Mouse (Mus musculus) neural tube, embryonic 11.5 days (tissue): Measurements from ENCODE around the gene Nsmce4a. TPM values are rescaled to one million over a fixed set of nuclear protein-coding genes. Genes with fewer than 3 reads are reported as not detected.

Experiments used
- ATAC-seq: fragments of 200-750 bp; cut with Nextera tagmentation; 2 replicates; pipeline ENCODE4 v1.8.0; 2017; ENCODE audit warnings: moderate number of reproducible peaks, mild to moderate bottlenecking, moderate TSS enrichment, moderate library complexity; ENCODE audit not compliant: insufficient read depth, low FRiP score, low TSS enrichment
- DNase-seq: peaks from one replicate; pipeline ENCODE4 v3.0.0-alpha.2; 2015; ENCODE audit warnings: low spot score
- H3K27ac ChIP-seq: fragments of 300-500 bp; sonication (generic); 2 replicates; pipeline ENCODE4 v1.5.1; 2014; ENCODE audit warnings: low read depth, mild to moderate bottlenecking, low read length
- H3K27me3 ChIP-seq: fragments of 300-500 bp; sonication (generic); 2 replicates; pipeline ENCODE4 v1.6.1; 2014; ENCODE audit warnings: mild to moderate bottlenecking, low read length, mixed read lengths; ENCODE audit not compliant: control insufficient read depth, insufficient read depth
- H3K36me3 ChIP-seq: fragments of 300-500 bp; sonication (generic); 2 replicates; pipeline ENCODE4 v1.6.1; 2014; ENCODE audit warnings: mild to moderate bottlenecking, low read length, moderate library complexity, mixed read lengths; ENCODE audit not compliant: control insufficient read depth, insufficient read depth
- H3K4me1 ChIP-seq: fragments of 300-500 bp; sonication (generic); 2 replicates; pipeline ENCODE4 v1.6.1; 2014; ENCODE audit warnings: low read length, mixed read lengths; ENCODE audit not compliant: control insufficient read depth, insufficient read depth
- H3K4me2 ChIP-seq: fragments of 300-500 bp; sonication (generic); 2 replicates; pipeline ENCODE4 v1.6.1; 2014; ENCODE audit warnings: low read depth, mild to moderate bottlenecking, moderate library complexity
- H3K4me3 ChIP-seq: fragments of 300-500 bp; sonication (generic); 2 replicates; pipeline ENCODE4 v1.5.1; 2014; ENCODE audit warnings: low read depth, low read length
- H3K9ac ChIP-seq: fragments of 300-500 bp; sonication (generic); 2 replicates; pipeline ENCODE4 v1.6.1; 2014; ENCODE audit warnings: mild to moderate bottlenecking, low read length
- H3K9me3 ChIP-seq: fragments of 300-500 bp; sonication (generic); 2 replicates; pipeline ENCODE4 v1.6.1; 2016; ENCODE audit warnings: low read length; ENCODE audit not compliant: control insufficient read depth
- WGBS: fragments of 180-500 bp; shearing (Covaris S2); extraction: QIAGEN DNeasy Blood & Tissue Kit; methylation state at CpG from one replicate; pipeline ENCODE4 v1.1.7; 2014; 5-methylcytosine and 5-hydroxymethylcytosine counted together
- polyA plus RNA-seq: library from polyadenylated mRNA; unstranded; fragments of >200 nt; fragmentation: Nextera tagmentation; extraction: Ambion mirVana; gene quantifications from 2 replicates; pipeline ENCODE4 v1.2.1, GENCODE M21; 2014

The Nsmce4a gene
- polyA plus RNA-seq, 1 experiment from 2014 or later, result 189 TPM

- ATAC-seq (no peak), DNase-seq (no peak)
- H3K4me2 ChIP-seq, result no peak overlapping the region
- no peak overlapping the region for H3K9ac ChIP-seq
- H3K9me3 ChIP-seq, result no peaks in the 10 kb centered on the region
- no peak overlapping the region for H3K4me3 ChIP-seq
- H3K4me1 ChIP-seq, result no peaks in the 10 kb centered on the region
- WGBS, result 86% methylated on average over 8 of the region's 8 CpGs
- H3K36me3 ChIP-seq, result no peaks in the 10 kb centered on the region
- H3K27ac ChIP-seq, result no peak overlapping the region
- no peaks in the 10 kb centered on the region for H3K27me3 ChIP-seq
Observed at GRCm38 (mm10) chr7:130590845-130591437, 18.0 kb upstream of the Nsmce4a start.

- no peaks in the 10 kb centered on the region for H3K36me3 ChIP-seq
- H3K4me3 ChIP-seq, result no peak overlapping the region
- ATAC-seq, result no peak
- H3K4me1 ChIP-seq, result no peaks in the 10 kb centered on the region
- 65% methylated on average over 13 of the region's 13 CpGs for WGBS
- no peak overlapping the region for H3K9ac ChIP-seq
- H3K27me3 ChIP-seq, result no peaks in the 10 kb centered on the region
- H3K4me2 ChIP-seq, result no peak overlapping the region
- no peaks in the 10 kb centered on the region for H3K9me3 ChIP-seq
- no peak for DNase-seq
- H3K27ac ChIP-seq, result no peak overlapping the region
Observed at GRCm38 (mm10) chr7:130590081-130590828, 17.3 kb upstream of the Nsmce4a start.

GRCm38 (mm10) chr7:130586521-130587072 is 13.7 kb upstream of the Nsmce4a start:
- H3K27ac ChIP-seq, result no peak overlapping the region
- no peak for ATAC-seq
- no peaks in the 10 kb centered on the region for H3K9me3 ChIP-seq
- no peaks in the 10 kb centered on the region for H3K27me3 ChIP-seq
- no peak for DNase-seq
- 82% methylated on average over 2 of the region's 2 CpGs for WGBS
- no peak overlapping the region for H3K4me2 ChIP-seq
- H3K9ac ChIP-seq, result no peak overlapping the region
- H3K4me3 ChIP-seq, result no peak overlapping the region
- H3K4me1 ChIP-seq, result no peaks in the 10 kb centered on the region
- no peaks in the 10 kb centered on the region for H3K36me3 ChIP-seq

GRCm38 (mm10) chr7:130578607-130579006 is 5.7 kb upstream of the Nsmce4a start:
- Histone ChIP-seq H3K27ac (no peak overlapping the region), H3K4me2 (no peak overlapping the region), H3K36me3 (no peaks in the 10 kb centered on the region), H3K4me1 (no peaks in the 10 kb centered on the region), H3K9me3 (no peaks in the 10 kb centered on the region), H3K27me3 (no peaks in the 10 kb centered on the region), H3K4me3 (no peak overlapping the region), H3K9ac (no peak overlapping the region)
- WGBS, result 81% methylated on average over 5 of the region's 5 CpGs
- no peak for ATAC-seq
- no peak for DNase-seq

- DNase-seq (no peak), ATAC-seq (no peak)
- no peaks in the 10 kb centered on the region for H3K27me3 ChIP-seq
- H3K4me1 ChIP-seq, result no peaks in the 10 kb centered on the region
- H3K27ac ChIP-seq, result no peak overlapping the region
- H3K4me3 ChIP-seq, result no peak overlapping the region
- no peaks in the 10 kb centered on the region for H3K9me3 ChIP-seq
- WGBS, result 96% methylated on average over 2 of the region's 2 CpGs
- no peaks in the 10 kb centered on the region for H3K36me3 ChIP-seq
- no peak overlapping the region for H3K9ac ChIP-seq
- H3K4me2 ChIP-seq, result no peak overlapping the region
Observed at GRCm38 (mm10) chr7:130578066-130578465, 5.1 kb upstream of the Nsmce4a start.

GRCm38 (mm10) chr7:130577388-130578003 is 4.6 kb upstream of the Nsmce4a start, which contains the start of gene Tacc2:
Gene Tacc2 (plus strand): TSS chr7:130577438.
- ATAC-seq (no peak), DNase-seq (no peak)
- H3K27me3 ChIP-seq, result no peaks in the 10 kb centered on the region
- H3K4me3 ChIP-seq, result no peak within 1 kb of the TSS
- H3K36me3 ChIP-seq, result no peaks in the 10 kb centered on the region
- H3K9ac ChIP-seq, result no peak within 1 kb of the TSS
- WGBS, result 45% methylated on average over 15 of the region's 15 CpGs
- no peak within 1 kb of the TSS for H3K27ac ChIP-seq
- no peaks in the 10 kb centered on the region for H3K4me1 ChIP-seq
- no peaks in the 10 kb centered on the region for H3K9me3 ChIP-seq
- peak within 1 kb of the TSS; percentile 6; the same call in 1 of the 2 replicates for H3K4me2 ChIP-seq

- no peak overlapping the region for H3K4me3 ChIP-seq
- peak overlapping the region; percentile 6; the same call in 1 of the 2 replicates for H3K4me2 ChIP-seq
Observed at GRCm38 (mm10) chr7:130576981-130577380, 4.1 kb upstream of the Nsmce4a start.

GRCm38 (mm10) chr7:130574211-130574991 is 1.5 kb upstream of the Nsmce4a start:
- no peak overlapping the region for H3K9ac ChIP-seq
- H3K36me3 ChIP-seq, result no peaks in the 10 kb centered on the region
- H3K4me1 ChIP-seq, result no peaks in the 10 kb centered on the region
- no peak overlapping the region for H3K27ac ChIP-seq
- H3K27me3 ChIP-seq, result no peaks in the 10 kb centered on the region
- no peak overlapping the region for H3K4me2 ChIP-seq
- 68% methylated on average over 13 of the region's 13 CpGs for WGBS
- no peak for ATAC-seq
- H3K9me3 ChIP-seq, result no peaks in the 10 kb centered on the region
- no peak overlapping the region for H3K4me3 ChIP-seq
- no peak for DNase-seq

More at GRCm38 (mm10) chr7:130576981-130577380, 4.1 kb upstream of the Nsmce4a start:
- no peak overlapping the region for H3K9ac ChIP-seq
- H3K36me3 ChIP-seq, result no peaks in the 10 kb centered on the region
- no peaks in the 10 kb centered on the region for H3K9me3 ChIP-seq
- WGBS, result 38% methylated on average over 10 of the region's 10 CpGs
- no peaks in the 10 kb centered on the region for H3K4me1 ChIP-seq
- no peaks in the 10 kb centered on the region for H3K27me3 ChIP-seq
- H3K27ac ChIP-seq, result no peak overlapping the region
- DNase-seq (no peak), ATAC-seq (no peak)
